Mouse (Mus musculus) heart, postnatal 0 days (tissue): ENCODE data around the gene Map4. TPM values are rescaled to one million over a fixed set of nuclear protein-coding genes. Genes with fewer than 3 reads are reported as not detected.
"Not testable (repeated sequence)": the region's sequence is repeated elsewhere in the genome, so short reads cannot be mapped to it uniquely, and the experiment has no call there.

Source experiments
- ATAC-seq: fragments of 200-750 bp; cut with Nextera tagmentation; 2 replicates; pipeline ENCODE4 v1.8.0; 2017; ENCODE audit warnings: low read depth, moderate number of reproducible peaks, moderate library complexity; ENCODE audit not compliant: insufficient read depth
- DNase-seq: peaks from one replicate; pipeline ENCODE4 v3.0.0-alpha.2; 2016; ENCODE audit warnings: low spot score
- H3K27ac ChIP-seq: fragments of 300-500 bp; sonication (generic); 2 replicates; pipeline ENCODE4 v1.5.1; 2014; ENCODE audit warnings: low read depth, mild to moderate bottlenecking
- H3K27me3 ChIP-seq: fragments of 300-500 bp; sonication (generic); 2 replicates; pipeline ENCODE4 v1.6.1; 2014; ENCODE audit warnings: low read length, mixed read lengths; ENCODE audit not compliant: control insufficient read depth, insufficient read depth
- H3K36me3 ChIP-seq: fragments of 300-500 bp; sonication (generic); replicated peaks from 2 replicates; pipeline ENCODE4 v1.6.1; 2014; ENCODE audit warnings: low read length, mixed read lengths; ENCODE audit not compliant: control insufficient read depth, insufficient read depth
- H3K4me1 ChIP-seq: fragments of 300-500 bp; sonication (generic); 2 replicates; pipeline ENCODE4 v1.6.1; 2014; ENCODE audit warnings: antibody characterized with exemption; ENCODE audit not compliant: control insufficient read depth, insufficient read depth
- H3K4me2 ChIP-seq: fragments of 300-500 bp; sonication (generic); 2 replicates; pipeline ENCODE4 v1.6.1; 2014; ENCODE audit warnings: low read depth, mild to moderate bottlenecking, low read length, moderate library complexity
- H3K4me3 ChIP-seq: fragments of 300-500 bp; sonication (generic); 2 replicates; pipeline ENCODE4 v1.5.1; 2014; ENCODE audit warnings: low read depth, low read length
- H3K9ac ChIP-seq: fragments of 300-500 bp; sonication (generic); replicated peaks from 2 replicates; pipeline ENCODE4 v1.6.1; 2014; ENCODE audit warnings: low read depth, low read length, mixed read lengths
- H3K9me3 ChIP-seq: fragments of 300-500 bp; sonication (generic); replicated peaks from 2 replicates; pipeline ENCODE4 v1.6.1; 2016; ENCODE audit warnings: low read length; ENCODE audit not compliant: control insufficient read depth
- CTCF ChIP-seq: IDR thresholded peaks from 2 replicates; pipeline ENCODE4 v1.5.1; 2016; ENCODE audit warnings: antibody characterized with exemption, control low read depth, low read depth
- EP300 ChIP-seq: IDR thresholded peaks from 2 replicates; pipeline ENCODE4 v1.6.1; 2016; ENCODE audit warnings: antibody characterized with exemption, low read depth
- WGBS: fragments of 180-500 bp; shearing (Covaris S2); extraction: QIAGEN DNeasy Blood & Tissue Kit; methylation state at CpG from one replicate; pipeline ENCODE4 v1.1.7; 2014; 5-methylcytosine and 5-hydroxymethylcytosine counted together
- polyA plus RNA-seq: library from polyadenylated mRNA; unstranded; fragments of >200 nt; fragmentation: Nextera tagmentation; extraction: Ambion mirVana; gene quantifications from 2 replicates; pipeline ENCODE4 v1.2.1, GENCODE M21; 2015
- total RNA-seq: library from RNA; depleted of rRNA; stranded (reverse); fragments of >200 nt; gene quantifications from 2 replicates; pipeline ENCODE4 v1.2.3, GENCODE M21; 2014; ENCODE audit warnings: low replicate concordance

The Map4 gene
- total and polyA plus RNA-seq, 2 experiments from 2014 or later, result 54.2 to 145 TPM

GRCm38 (mm10) chr9:110070358-110070757 is 139.1 kb downstream of the Map4 start:
- no peak for TF ChIP-seq CTCF
- no peak for TF ChIP-seq EP300
- ATAC-seq (peak; percentile 89), DNase-seq (peak; percentile 80)
- WGBS, result 14% methylated on average over 9 of the region's 9 CpGs
- Histone ChIP-seq H3K9ac (no peak overlapping the region), H3K36me3 (peaks cover 90% of the 10 kb centered on the region), H3K27me3 (no peaks in the 10 kb centered on the region), H3K4me1 (0 out of 2 replicates have a peak, but pooled peaks cover 8% of the 10 kb centered on the region), H3K27ac (peak overlapping the region; percentile 41), H3K4me3 (no peak overlapping the region), H3K9me3 (no peaks in the 10 kb centered on the region), H3K4me2 (no peak overlapping the region)

- no peak for DNase-seq
- ATAC-seq, result no peak
- 0 out of 2 replicates have a peak, but pooled peaks cover 8% of the 10 kb centered on the region for H3K4me1 ChIP-seq
- no peak overlapping the region for H3K9ac ChIP-seq
- H3K36me3 ChIP-seq, result peaks cover 88% of the 10 kb centered on the region
- no peak overlapping the region; the same call in 1 of the 2 replicates for H3K27ac ChIP-seq
- H3K27me3 ChIP-seq, result no peaks in the 10 kb centered on the region
- no peak overlapping the region for H3K4me2 ChIP-seq
- H3K4me3 ChIP-seq, result no peak overlapping the region
- no peaks in the 10 kb centered on the region for H3K9me3 ChIP-seq
- no peak for TF ChIP-seq EP300
- no peak for TF ChIP-seq CTCF
- WGBS, result 62% methylated on average over 4 of the region's 4 CpGs
Measured at GRCm38 (mm10) chr9:110071011-110071410, 139.8 kb downstream of the Map4 start.

GRCm38 (mm10) chr9:110071843-110072242 is 140.6 kb downstream of the Map4 start:
- no peak overlapping the region for H3K4me2 ChIP-seq
- no peak overlapping the region for H3K27ac ChIP-seq
- H3K9ac ChIP-seq, result no peak overlapping the region
- DNase-seq (peak; percentile 61), ATAC-seq (no peak)
- no peaks in the 10 kb centered on the region for H3K9me3 ChIP-seq
- H3K4me1 ChIP-seq, result 0 out of 2 replicates have a peak, but pooled peaks cover 8% of the 10 kb centered on the region
- TF ChIP-seq EP300 (no peak), CTCF (peak; percentile 80)
- peaks cover 84% of the 10 kb centered on the region for H3K36me3 ChIP-seq
- H3K27me3 ChIP-seq, result no peaks in the 10 kb centered on the region
- no peak overlapping the region for H3K4me3 ChIP-seq
- 11% methylated on average over 1 of the region's 1 CpGs for WGBS

- not testable (repeated sequence) for H3K27ac ChIP-seq, H3K4me3 ChIP-seq, ATAC-seq, DNase-seq, H3K4me2 ChIP-seq, H3K27me3 ChIP-seq, H3K9ac ChIP-seq, H3K4me1 ChIP-seq, H3K9me3 ChIP-seq
- peaks cover 83% of the 10 kb centered on the region for H3K36me3 ChIP-seq
- WGBS, result 86% methylated on average over 4 of the region's 7 CpGs
Measured at GRCm38 (mm10) chr9:110076468-110076867, 145.2 kb downstream of the Map4 start.

- Histone ChIP-seq H3K4me3 (no peak overlapping the region), H3K27ac (peak overlapping the region; percentile 65), H3K36me3 (peaks cover 75% of the 10 kb centered on the region), H3K27me3 (no peaks in the 10 kb centered on the region), H3K4me1 (peaks cover 18% of the 10 kb centered on the region), H3K9me3 (no peaks in the 10 kb centered on the region), H3K9ac (no peak overlapping the region), H3K4me2 (no peak overlapping the region)
- DNase-seq (peak; percentile 43), ATAC-seq (peak; percentile 45; the same call in 1 of the 2 replicates)
- 72% methylated on average over 3 of the region's 3 CpGs for WGBS
- no peak for TF ChIP-seq CTCF
- no peak for TF ChIP-seq EP300
Measured at GRCm38 (mm10) chr9:110081066-110081465, 149.8 kb downstream of the Map4 start.
